Mouse (Mus musculus) neural tube, embryonic 15.5 days (tissue): ENCODE measurements around the gene Ctc1. TPM values are rescaled to one million over a fixed set of nuclear protein-coding genes. Genes with fewer than 3 reads are reported as not detected.

ENCODE experiments used
- ATAC-seq: fragments of 200-750 bp; cut with Nextera tagmentation; 2 replicates; pipeline ENCODE4 v1.8.0; 2017; ENCODE audit warnings: mild to moderate bottlenecking, moderate TSS enrichment, moderate library complexity; ENCODE audit not compliant: low FRiP score
- H3K27ac ChIP-seq: fragments of 300-500 bp; sonication (generic); replicated peaks from 2 replicates; pipeline ENCODE4 v1.5.1; 2015; ENCODE audit warnings: mild to moderate bottlenecking, inconsistent platforms
- H3K27me3 ChIP-seq: fragments of 300-500 bp; sonication (generic); replicated peaks from 2 replicates; pipeline ENCODE4 v1.6.1; 2015; ENCODE audit warnings: inconsistent platforms
- H3K36me3 ChIP-seq: fragments of 300-500 bp; sonication (generic); 2 replicates; pipeline ENCODE4 v1.6.1; 2015; ENCODE audit warnings: inconsistent platforms
- H3K4me1 ChIP-seq: fragments of 300-500 bp; sonication (generic); 2 replicates; pipeline ENCODE4 v1.6.1; 2015; ENCODE audit warnings: inconsistent platforms
- H3K4me2 ChIP-seq: fragments of 300-500 bp; sonication (generic); 2 replicates; pipeline ENCODE4 v1.6.1; 2015; ENCODE audit warnings: inconsistent platforms, mild to moderate bottlenecking, moderate library complexity
- H3K4me3 ChIP-seq: fragments of 300-500 bp; sonication (generic); replicated peaks from 2 replicates; pipeline ENCODE4 v1.5.1; 2015; ENCODE audit warnings: mild to moderate bottlenecking, inconsistent platforms
- H3K9ac ChIP-seq: fragments of 300-500 bp; sonication (generic); replicated peaks from 2 replicates; pipeline ENCODE4 v1.6.1; 2015; ENCODE audit warnings: mild to moderate bottlenecking, inconsistent platforms
- H3K9me3 ChIP-seq: fragments of 300-500 bp; sonication (generic); replicated peaks from 2 replicates; pipeline ENCODE4 v1.6.1; 2016; ENCODE audit warnings: inconsistent platforms
- WGBS: fragments of 180-500 bp; shearing (Covaris S2); methylation state at CpG from one replicate; pipeline ENCODE4 v1.1.7; 2015; ENCODE audit warnings: mixed read lengths; 5-methylcytosine and 5-hydroxymethylcytosine counted together
- polyA plus RNA-seq: library from polyadenylated mRNA; unstranded; fragments of >200 nt; fragmentation: Nextera tagmentation; extraction: Ambion mirVana; gene quantifications from 2 replicates; pipeline ENCODE4 v1.2.1, GENCODE M21; 2015

Ctc1 gene
- polyA plus RNA-seq, 1 experiment from 2014 or later: 53.4 TPM

DNA sequence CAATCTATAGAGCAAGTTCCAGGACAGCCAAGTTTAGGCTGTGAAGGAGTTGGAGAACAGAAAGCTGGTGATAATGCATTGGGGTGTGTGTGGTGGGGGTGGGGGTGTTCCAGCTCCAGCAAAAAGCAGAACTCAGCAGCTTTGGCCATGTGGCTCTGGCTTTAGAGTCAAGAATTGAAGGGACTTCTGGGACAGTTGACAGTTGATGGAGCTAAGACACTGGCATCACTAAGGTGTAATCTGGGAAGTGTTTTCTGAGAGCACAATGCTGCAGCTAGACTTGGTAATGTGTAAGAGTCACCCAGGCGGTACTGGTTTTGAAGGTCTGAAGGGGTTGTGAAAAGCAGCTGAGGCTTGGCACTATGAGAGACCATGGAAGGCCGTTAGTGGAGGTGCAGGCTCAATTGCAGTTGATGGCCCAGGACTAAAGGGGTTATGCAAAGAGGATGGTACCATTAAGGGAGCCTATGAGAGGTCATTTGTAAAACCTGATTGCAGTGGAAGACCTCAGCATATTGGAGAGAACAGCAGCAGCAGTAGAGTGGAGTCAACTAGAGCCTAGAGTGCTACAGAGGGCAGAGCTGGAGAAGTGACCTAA is 37.2 kb downstream of the Ctc1 start:
- H3K9ac ChIP-seq: no peak overlapping the region
- no peaks in the 10 kb centered on the region for H3K27me3 ChIP-seq
- no peaks in the 10 kb centered on the region for H3K36me3 ChIP-seq
- 78% methylated on average over 2 of the region's 2 CpGs for WGBS
- no peak overlapping the region for H3K4me2 ChIP-seq
- peaks cover under 1% of the 10 kb centered on the region for H3K4me1 ChIP-seq
- H3K27ac ChIP-seq: no peak overlapping the region
- no peak overlapping the region for H3K4me3 ChIP-seq
- no peaks in the 10 kb centered on the region for H3K9me3 ChIP-seq
- ATAC-seq: no peak

DNA sequence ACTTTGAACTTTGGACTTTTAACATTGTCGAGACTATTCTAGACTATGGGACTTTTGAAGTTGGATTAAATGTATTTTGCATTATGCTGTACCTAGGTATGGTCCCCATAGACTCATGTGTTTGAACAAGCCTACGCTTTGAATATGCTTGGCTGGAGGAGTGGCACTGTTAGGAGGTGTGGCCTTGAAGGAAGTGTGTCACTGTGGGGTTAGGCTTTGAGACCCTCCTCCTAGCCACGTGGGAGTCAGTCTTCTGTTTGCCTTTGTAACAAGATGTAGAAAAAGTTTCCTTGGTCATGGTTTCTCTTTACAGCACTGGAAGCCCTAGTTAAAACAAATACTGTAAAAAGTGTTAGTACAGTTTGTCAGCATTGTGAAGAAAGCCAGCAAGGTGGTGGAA is 38.1 kb downstream of the Ctc1 start:
- no peak for ATAC-seq
- Histone ChIP-seq H3K9ac (no peak overlapping the region), H3K27ac (no peak overlapping the region), H3K36me3 (no peaks in the 10 kb centered on the region), H3K27me3 (no peaks in the 10 kb centered on the region), H3K4me2 (no peak overlapping the region), H3K4me3 (no peak overlapping the region), H3K9me3 (no peaks in the 10 kb centered on the region), H3K4me1 (peaks cover 9% of the 10 kb centered on the region)
- 80% methylated on average over 3 of the region's 3 CpGs for WGBS

DNA sequence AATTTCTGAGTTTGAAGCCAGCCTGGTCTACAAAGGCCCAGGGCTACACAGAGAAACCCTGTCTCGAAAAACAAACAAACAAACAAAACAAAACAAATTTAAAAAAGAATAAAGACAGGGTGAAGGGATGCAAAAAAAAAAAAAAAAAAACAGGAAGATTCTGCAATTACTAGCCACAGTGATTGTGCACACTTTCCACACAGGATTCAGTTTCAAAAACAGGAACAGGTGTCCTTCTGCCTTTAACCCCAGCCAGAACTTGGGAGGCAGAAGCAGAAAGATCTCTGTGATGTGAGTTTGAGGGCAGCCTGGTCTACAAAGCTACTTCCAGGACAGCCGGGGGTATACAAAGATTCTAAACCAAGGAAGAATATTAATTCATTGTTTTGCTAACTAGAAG is 42.6 kb downstream of the Ctc1 start:
- Histone ChIP-seq H3K9me3 (no peaks in the 10 kb centered on the region), H3K36me3 (no peaks in the 10 kb centered on the region), H3K9ac (peak overlapping the region; percentile 60), H3K4me3 (peak overlapping the region; percentile 92), H3K4me2 (peak overlapping the region; percentile 92), H3K4me1 (peaks cover 29% of the 10 kb centered on the region), H3K27ac (peak overlapping the region; percentile 91), H3K27me3 (no peaks in the 10 kb centered on the region)
- no peak for ATAC-seq
- 72% methylated on average over 2 of the region's 2 CpGs for WGBS

DNA sequence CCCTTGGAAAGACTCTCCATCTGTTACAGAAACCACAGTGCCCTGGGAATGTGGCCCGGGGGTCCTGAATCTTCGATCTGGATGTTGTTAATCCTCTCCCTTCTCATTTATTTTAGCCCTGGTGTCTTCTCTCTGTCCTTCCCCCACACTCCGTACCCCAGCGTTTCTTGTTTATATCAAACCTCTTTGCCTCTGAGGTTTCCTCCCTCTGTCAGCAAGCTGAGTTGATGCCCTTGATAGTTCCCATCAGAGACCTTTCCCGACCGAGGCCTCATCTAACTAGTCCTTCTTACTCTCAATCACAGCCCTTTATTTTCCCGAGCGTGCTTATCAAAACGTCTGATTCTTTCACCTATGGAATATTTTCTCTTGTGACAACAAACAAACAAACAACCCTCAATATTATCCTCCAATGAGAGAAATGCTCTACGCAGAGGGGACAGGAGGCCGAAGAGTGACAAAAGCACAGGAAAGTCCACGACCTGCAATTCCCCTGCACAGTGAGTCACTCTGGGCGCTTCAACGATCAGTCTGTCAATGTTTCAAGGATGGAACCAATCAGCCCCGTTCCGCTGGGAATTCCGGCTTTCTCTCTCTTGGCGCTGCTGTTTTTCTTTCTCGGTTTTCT is 43.1 kb downstream of the Ctc1 start:
- peak; percentile 21; the same call in 1 of the 2 replicates for ATAC-seq
- peaks cover 30% of the 10 kb centered on the region for H3K4me1 ChIP-seq
- H3K4me3 ChIP-seq: peak overlapping the region; percentile 92
- H3K9me3 ChIP-seq: no peaks in the 10 kb centered on the region
- H3K27ac ChIP-seq: peak overlapping the region; percentile 91
- H3K4me2 ChIP-seq: peak overlapping the region; percentile 92
- H3K27me3 ChIP-seq: no peaks in the 10 kb centered on the region
- 3% methylated on average over 19 of the region's 19 CpGs for WGBS
- no peaks in the 10 kb centered on the region for H3K36me3 ChIP-seq
- peak overlapping the region; percentile 60 for H3K9ac ChIP-seq

DNA sequence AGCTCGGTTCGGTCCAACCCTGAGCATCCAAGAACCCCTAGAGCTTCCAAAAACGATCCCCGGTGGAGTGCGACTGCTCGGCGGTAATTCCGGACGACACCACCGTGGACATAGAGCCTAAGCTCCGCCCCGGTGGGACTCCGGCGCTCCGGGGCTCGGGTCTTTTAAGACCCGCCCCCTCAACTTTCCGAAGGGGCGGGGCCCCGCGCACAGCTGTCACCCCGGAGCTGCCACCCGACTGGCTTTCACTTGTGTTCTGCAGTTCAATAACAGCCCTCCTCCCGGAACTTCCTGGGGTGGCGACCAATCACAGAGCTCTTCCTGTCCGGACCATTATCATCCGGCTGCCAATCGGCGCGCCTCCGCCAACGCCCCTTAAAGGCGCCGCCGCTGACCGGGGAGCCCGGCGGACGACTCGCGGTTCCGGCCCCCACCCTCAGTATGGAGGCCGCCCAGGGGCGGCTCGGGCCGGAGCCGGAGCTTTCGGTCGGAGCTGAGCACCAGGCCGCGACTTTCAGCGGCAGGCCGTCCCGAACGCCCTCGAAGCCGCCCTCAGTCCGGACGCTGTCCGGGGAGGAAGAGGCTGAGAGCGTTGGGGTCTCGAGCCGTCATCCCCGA is 43.8 kb downstream of the Ctc1 start, which contains the start of gene Borcs6:
Gene Borcs6 (plus strand): TSS at position 361 of the 618 bp plus-strand sequence.
- Histone ChIP-seq H3K27me3 (no peaks in the 10 kb centered on the region), H3K36me3 (no peaks in the 10 kb centered on the region), H3K4me1 (peaks cover 36% of the 10 kb centered on the region), H3K27ac (peak within 1 kb of the TSS; percentile 95), H3K4me2 (peak within 1 kb of the TSS; percentile 92), H3K9me3 (no peaks in the 10 kb centered on the region), H3K4me3 (peak within 1 kb of the TSS; percentile 92), H3K9ac (peak within 1 kb of the TSS; percentile 83)
- peak; percentile 91 for ATAC-seq
- under 1% methylated on average over 64 of the region's 64 CpGs for WGBS

DNA sequence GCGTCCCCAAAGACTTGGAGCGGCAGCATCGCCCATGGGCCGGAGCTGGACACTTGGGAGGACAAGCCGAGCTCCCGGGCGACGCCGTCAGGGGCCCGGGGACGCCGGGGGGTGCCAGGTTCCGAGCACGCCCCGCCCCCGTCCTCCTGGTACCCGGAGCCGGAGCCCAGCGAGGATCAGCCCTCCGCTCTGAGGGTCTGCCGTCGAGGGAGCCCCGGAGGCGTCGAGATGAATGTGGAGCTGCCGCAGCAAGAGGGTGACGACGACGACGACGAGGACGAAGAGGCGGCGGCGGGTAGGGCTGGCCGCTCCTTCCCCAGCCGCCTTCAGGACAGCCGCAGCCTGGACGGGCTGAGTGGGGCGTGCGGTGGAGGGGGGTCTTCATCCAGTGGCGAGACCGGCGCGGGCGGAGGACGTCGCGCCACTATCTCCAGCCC is 44.3 kb downstream of the Ctc1 start:
- Histone ChIP-seq H3K4me2 (peak overlapping the region; percentile 92), H3K27me3 (no peaks in the 10 kb centered on the region), H3K9ac (peak overlapping the region; percentile 83), H3K4me3 (peak overlapping the region; percentile 92), H3K27ac (peak overlapping the region; percentile 95), H3K4me1 (peaks cover 40% of the 10 kb centered on the region), H3K36me3 (no peaks in the 10 kb centered on the region), H3K9me3 (no peaks in the 10 kb centered on the region)
- WGBS: under 1% methylated on average over 36 of the region's 49 CpGs
- ATAC-seq: peak; percentile 12

DNA sequence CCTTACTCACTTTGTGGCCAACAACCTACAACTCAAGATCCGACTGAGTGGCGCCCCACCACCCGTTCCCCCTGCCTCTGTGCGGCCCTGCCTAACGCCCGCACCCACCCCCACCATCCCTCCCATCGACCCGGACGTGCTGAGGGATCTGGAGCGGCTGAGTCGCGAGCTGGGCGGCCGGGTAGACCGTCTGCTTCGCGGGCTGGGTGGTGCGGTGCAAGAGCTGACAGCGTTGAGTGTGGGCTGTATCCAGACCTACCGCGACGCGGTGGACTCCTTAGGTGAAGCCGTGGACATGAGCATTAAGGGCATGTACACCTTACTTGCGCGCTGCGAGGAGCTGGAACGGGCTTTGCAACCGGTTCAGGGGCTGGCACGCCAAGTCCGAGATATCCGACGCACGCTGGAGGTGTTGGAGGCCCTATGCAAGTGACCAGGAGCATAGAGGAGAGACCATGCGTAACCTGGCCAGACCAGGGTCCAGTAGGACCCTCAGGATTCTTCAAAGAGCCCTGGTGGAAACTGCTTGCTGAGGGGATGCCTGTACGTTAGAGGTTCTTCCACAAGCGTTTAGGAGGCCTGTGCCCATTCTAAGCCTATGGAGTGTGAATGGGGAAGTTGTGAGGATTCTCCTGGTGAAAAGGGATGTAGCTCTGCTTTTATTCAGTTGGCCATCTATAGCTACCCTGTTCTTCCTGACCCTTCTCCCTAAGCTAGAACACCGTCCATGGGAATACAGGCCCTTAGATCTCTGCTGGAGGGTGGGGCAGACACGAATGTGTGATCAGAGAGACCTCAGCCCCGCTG is 44.9 kb downstream of the Ctc1 start:
- Histone ChIP-seq H3K27ac (peak overlapping the region; percentile 95), H3K4me2 (peak overlapping the region; percentile 92), H3K4me3 (peak overlapping the region; percentile 92), H3K9ac (peak overlapping the region; percentile 83), H3K9me3 (no peaks in the 10 kb centered on the region), H3K27me3 (no peaks in the 10 kb centered on the region), H3K36me3 (no peaks in the 10 kb centered on the region), H3K4me1 (peaks cover 40% of the 10 kb centered on the region)
- ATAC-seq: no peak
- under 1% methylated on average over 40 of the region's 40 CpGs for WGBS

DNA sequence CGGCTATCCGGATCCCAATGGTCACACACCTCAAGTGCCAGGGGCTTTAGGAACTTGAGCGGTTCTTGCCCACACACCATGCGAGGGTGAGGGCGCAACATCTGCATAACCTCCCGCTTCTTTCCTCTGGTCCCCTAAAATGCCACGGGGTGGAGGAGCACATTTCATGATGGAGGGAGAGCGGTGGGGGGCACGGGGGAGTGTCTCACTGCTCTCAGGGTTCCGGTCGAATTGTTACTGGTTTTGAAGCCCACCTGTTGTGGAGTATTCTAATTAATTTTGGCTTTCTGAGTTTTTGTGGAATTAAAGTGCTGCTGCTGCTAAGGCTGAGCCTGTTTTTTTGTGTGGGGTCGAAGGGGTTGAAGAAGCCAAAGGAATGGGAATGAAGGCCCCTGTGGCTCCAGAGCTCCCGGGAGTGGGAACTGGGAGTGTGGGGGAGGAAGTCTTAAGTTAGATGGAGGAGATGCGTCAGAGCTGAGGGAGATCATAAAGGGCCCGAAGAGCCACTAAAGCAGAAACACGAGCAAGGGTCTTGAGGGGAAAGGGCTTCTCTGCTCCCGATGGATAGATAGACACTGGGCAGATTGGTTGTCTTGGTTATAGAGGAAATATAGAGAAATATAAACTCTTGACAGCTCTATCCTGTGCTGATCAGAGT is 45.7 kb downstream of the Ctc1 start:
- Histone ChIP-seq H3K36me3 (no peaks in the 10 kb centered on the region), H3K4me2 (peak overlapping the region; percentile 92), H3K9ac (peak overlapping the region; percentile 83), H3K27ac (peak overlapping the region; percentile 95; the same call in 1 of the 2 replicates), H3K4me1 (peaks cover 47% of the 10 kb centered on the region), H3K4me3 (peak overlapping the region; percentile 92), H3K27me3 (no peaks in the 10 kb centered on the region), H3K9me3 (no peaks in the 10 kb centered on the region)
- no peak for ATAC-seq
- WGBS: 13% methylated on average over 17 of the region's 17 CpGs

DNA sequence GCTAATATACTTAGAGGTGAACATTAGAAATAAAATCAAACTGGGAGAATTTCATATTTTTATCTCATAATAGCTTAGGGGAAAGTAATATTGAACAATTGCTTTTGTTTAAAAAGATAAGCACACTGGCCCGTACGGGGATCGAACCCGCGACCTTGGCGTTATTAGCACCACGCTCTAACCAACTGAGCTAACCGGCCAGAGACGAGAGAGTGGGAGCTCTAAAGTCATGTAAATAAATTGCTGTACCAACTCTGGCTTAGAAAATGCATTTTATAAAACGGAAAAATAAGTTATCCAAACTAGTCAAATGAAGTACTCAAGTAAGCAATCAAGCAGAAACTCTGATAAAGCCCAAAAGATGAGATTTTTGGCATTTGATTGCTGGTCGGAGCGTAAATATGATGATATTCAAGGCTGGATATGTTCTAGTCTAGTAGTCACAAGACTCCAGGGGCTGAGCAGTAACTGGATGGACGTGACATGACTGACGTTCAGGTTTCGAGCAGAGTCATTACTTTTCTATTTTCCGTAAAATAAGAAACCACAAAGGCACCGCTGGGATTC is 46.6 kb downstream of the Ctc1 start:
- H3K9ac ChIP-seq: no peak overlapping the region
- peaks cover 56% of the 10 kb centered on the region for H3K4me1 ChIP-seq
- ATAC-seq: peak; percentile 23; the same call in 1 of the 2 replicates

DNA sequence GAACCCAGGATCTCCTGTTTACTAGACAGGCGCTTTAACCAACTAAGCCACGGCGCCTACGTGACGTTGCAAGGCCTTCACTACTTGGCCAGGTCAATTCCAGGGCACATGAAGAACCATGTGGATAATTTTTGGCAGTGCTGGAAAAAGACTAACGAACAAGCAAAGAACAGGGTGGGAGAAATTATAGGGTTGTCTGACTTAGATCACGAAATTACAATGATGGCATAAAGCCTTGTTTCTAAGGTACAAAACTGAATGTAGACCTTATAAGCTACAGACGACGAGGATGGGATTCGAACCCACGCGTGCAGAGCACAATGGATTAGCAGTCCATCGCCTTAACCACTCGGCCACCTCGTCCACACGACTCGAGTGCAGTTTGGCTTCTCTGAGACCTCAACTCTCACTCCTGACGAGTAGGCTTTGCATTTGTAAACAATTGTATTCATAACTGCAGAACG is 47.1 kb downstream of the Ctc1 start:
- Histone ChIP-seq H3K4me2 (peak overlapping the region; percentile 92), H3K4me1 (peaks cover 56% of the 10 kb centered on the region), H3K4me3 (peak overlapping the region; percentile 58), H3K27ac (peak overlapping the region; percentile 85), H3K27me3 (no peaks in the 10 kb centered on the region), H3K9me3 (no peaks in the 10 kb centered on the region), H3K9ac (peak overlapping the region; percentile 49; the same call in 1 of the 2 replicates), H3K36me3 (no peaks in the 10 kb centered on the region)
- under 1% methylated on average over 19 of the region's 19 CpGs for WGBS
- ATAC-seq: peak; percentile 66

More for the DNA sequence above, 46.6 kb downstream of the Ctc1 start:
- Histone ChIP-seq H3K36me3 (no peaks in the 10 kb centered on the region), H3K27me3 (no peaks in the 10 kb centered on the region), H3K27ac (peak overlapping the region; percentile 74), H3K4me3 (peak overlapping the region; percentile 58), H3K4me2 (peak overlapping the region; percentile 92), H3K9me3 (no peaks in the 10 kb centered on the region)
- under 1% methylated on average over 17 of the region's 17 CpGs for WGBS
